8 mouse cellular contexts compared by ENCODE assay signal in genomic region chr14:24500091-24500844, GRCm38 (mm10). TPM values are rescaled to one million over a fixed set of nuclear protein-coding genes. Genes with fewer than 3 reads are reported as not detected.
DNase-seq lines count a peak whose midpoint lies in the region; ATAC-seq lines count a peak whose summit lies in the region.

No protein-coding gene starts in this region.

- peak overlapping the region; percentile 53 for H3K9ac ChIP-seq in hindbrain, embryonic 12.5 days
- peak overlapping the region; percentile 12; the same call in 1 of the 2 replicates for H3K9ac ChIP-seq in lung, embryonic 15.5 days

- peak overlapping the region; percentile 95 for H3K27ac ChIP-seq in hindbrain, embryonic 12.5 days
- peak overlapping the region; percentile 5; the same call in 1 of the 2 replicates for H3K27ac ChIP-seq in lung, embryonic 15.5 days

- H3K9me3 ChIP-seq in hindbrain, embryonic 12.5 days (replicated peaks): no peaks in the 10 kb centered on the region
- no peaks in the 10 kb centered on the region for H3K9me3 ChIP-seq in lung, embryonic 15.5 days

- peak; percentile 80 for ATAC-seq in hindbrain, embryonic 12.5 days (ENCODE audit: low FRiP score)
- peak; percentile 72 for ATAC-seq in lung, embryonic 15.5 days (ENCODE audit: borderline replicate concordance, extremely low read depth, low FRiP score, low TSS enrichment)

- H3K36me3 ChIP-seq in hindbrain, embryonic 12.5 days: peaks cover 31% of the 10 kb centered on the region
- H3K36me3 ChIP-seq in lung, embryonic 15.5 days: peaks cover 46% of the 10 kb centered on the region

- no peaks in the 10 kb centered on the region for H3K27me3 ChIP-seq in hindbrain, embryonic 12.5 days
- H3K27me3 ChIP-seq in lung, embryonic 15.5 days: no peaks in the 10 kb centered on the region

- WGBS in hindbrain, embryonic 12.5 days: 20% methylated on average over 18 of the region's 18 CpGs
- 14% methylated on average over 18 of the region's 18 CpGs for WGBS in lung, embryonic 15.5 days

- H3K4me3 ChIP-seq in hindbrain, embryonic 12.5 days: no peak overlapping the region
- H3K4me3 ChIP-seq in lung, embryonic 15.5 days: no peak overlapping the region

- peak; percentile 81 for DNase-seq in Muller cell, postnatal 12 days (ENCODE audit: inconsistent ontology term)
- peak; percentile 96 to 98 for DNase-seq in cerebellum, postnatal 10 days
- peak; percentile 65 to 87 for DNase-seq in frontal cortex, postnatal 14 days (ENCODE audit: low spot score in 2 of 2)
- peak; percentile 73 for DNase-seq in layer of hippocampus, adult 9-11 months
- peak; percentile 69 for DNase-seq in ovary, postnatal 10 days (ENCODE audit: low spot score)
- peak; percentile 26 to 76 for DNase-seq in thymus, postnatal 10 days (ENCODE audit: low spot score in 2 of 2)

- H3K4me1 ChIP-seq in hindbrain, embryonic 12.5 days: peaks cover 12% of the 10 kb centered on the region
- H3K4me1 ChIP-seq in lung, embryonic 15.5 days: peaks cover 9% of the 10 kb centered on the region

- H3K4me2 ChIP-seq in hindbrain, embryonic 12.5 days (replicated peaks): peak overlapping the region; percentile 29; the same call in 1 of the 2 replicates
- peak overlapping the region; percentile 46 for H3K4me2 ChIP-seq in lung, embryonic 15.5 days

RNA-seq across cellular contexts. Expression of gene Rps24, which starts 13.3 kb away (rescaled TPM):
- 852 and 899 TPM in 2 replicates for polyA plus RNA-seq in hindbrain, embryonic 12.5 days (2016; fragmentation: Nextera tagmentation; extraction: Ambion mirVana)
- polyA plus RNA-seq in lung, embryonic 15.5 days (2015; fragmentation: Nextera tagmentation; extraction: Ambion mirVana): 761 and 812 TPM in 2 replicates

RNA-seq across cellular contexts. Expression of gene Polr3a, which starts 13.4 kb away (rescaled TPM):
- 20.3 and 22.2 TPM in 2 replicates for polyA plus RNA-seq in hindbrain, embryonic 12.5 days (2016; fragmentation: Nextera tagmentation; extraction: Ambion mirVana)
- polyA plus RNA-seq in lung, embryonic 15.5 days (2015; fragmentation: Nextera tagmentation; extraction: Ambion mirVana): 17.6 and 18.7 TPM in 2 replicates
